Mouse (Mus musculus) kidney, postnatal 25 days (tissue): ENCODE data around the gene Stim1.
"Not testable (repeated sequence)": the region's sequence is repeated elsewhere in the genome, so short reads cannot be mapped to it uniquely, and the experiment has no call there.

Experiments
- DNase-seq, 2 experiments: peaks; one replicate each; pipeline ENCODE4 v3.0.0; 2021; ENCODE audit warnings: mixed read lengths in 2 of 2

Stim1 gene

GRCm38 (mm10) chr7:102458618-102459380, 191.2 kb downstream of the Stim1 start:
- no peak for DNase-seq

GRCm38 (mm10) chr7:102467566-102467965, 200.0 kb downstream of the Stim1 start:
- no peak for DNase-seq

- DNase-seq = no peak
These were observed 205.1 kb downstream of the Stim1 start for GRCm38 (mm10) chr7:102472675-102473074.

- DNase-seq = no peak
These were observed 209.0 kb downstream of the Stim1 start for GRCm38 (mm10) chr7:102476601-102477000.

GRCm38 (mm10) chr7:102477377-102477776, 209.8 kb downstream of the Stim1 start:
- DNase-seq = no peak

- no peak for DNase-seq
These were observed 210.8 kb downstream of the Stim1 start for GRCm38 (mm10) chr7:102478425-102478824.

- no peak for DNase-seq
These were observed 211.3 kb downstream of the Stim1 start for GRCm38 (mm10) chr7:102478926-102479325.

GRCm38 (mm10) chr7:102479368-102480078, 211.9 kb downstream of the Stim1 start:
- DNase-seq = peak; percentile 77 to 86

- no peak for DNase-seq
These were observed 213.2 kb downstream of the Stim1 start for GRCm38 (mm10) chr7:102480821-102481220.

- no peak for DNase-seq
These were observed 214.0 kb downstream of the Stim1 start, which contains the start of gene Olfr543 for GRCm38 (mm10) chr7:102481579-102481978. Gene Olfr543, minus strand, starts transcription at chr7:102481679.

- DNase-seq = no peak
These were observed 216.1 kb downstream of the Stim1 start for GRCm38 (mm10) chr7:102483665-102484064.

GRCm38 (mm10) chr7:102484766-102485165, 217.2 kb downstream of the Stim1 start:
- DNase-seq = not testable (repeated sequence)

GRCm38 (mm10) chr7:102486105-102486504, 218.5 kb downstream of the Stim1 start:
- DNase-seq = no peak
